Mouse (Mus musculus): ENCODE results near the gene Nfix.

Nfix gene

DNA sequence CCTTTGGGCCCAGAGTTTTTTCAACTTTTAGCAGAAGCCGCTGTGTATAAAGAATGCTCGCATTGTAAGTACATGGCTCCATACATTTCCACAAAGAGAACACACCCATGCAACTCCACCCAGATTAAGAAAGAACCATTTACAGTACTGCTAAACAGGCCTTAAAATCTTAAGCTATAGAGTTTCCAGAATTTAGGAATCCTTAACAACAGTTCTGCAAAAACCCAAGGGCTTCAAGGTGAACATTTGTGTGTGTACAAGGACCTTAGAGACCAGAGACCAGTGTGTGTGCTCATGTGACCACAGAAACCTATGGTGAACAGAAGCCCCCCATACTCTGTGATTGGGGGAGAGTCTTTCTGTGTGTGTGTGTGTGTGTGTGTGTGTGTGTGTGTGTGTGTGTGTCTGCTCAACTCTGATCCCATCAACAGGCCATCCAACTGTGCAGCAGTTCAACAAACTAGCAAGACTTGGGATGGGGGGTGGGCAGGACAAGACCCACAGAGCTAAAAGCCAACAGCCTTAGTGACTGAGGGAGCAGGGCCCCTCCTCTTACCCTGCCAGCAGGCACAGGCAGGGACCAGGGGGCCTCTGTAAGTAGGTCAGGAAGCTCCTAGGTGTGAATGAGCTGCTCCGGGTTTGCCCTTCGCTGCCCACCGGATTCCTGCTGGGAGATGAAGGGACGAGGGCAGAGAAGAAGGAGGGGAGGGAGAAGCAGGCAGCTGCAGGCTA lies 19.0 kb downstream of the Nfix start:
- no peak for DNase-seq

- peak in 1 of 2 experiments; percentile 43 for DNase-seq
Observed at GRCm38 (mm10) chr8:84780225-84780555, 20.0 kb downstream of the Nfix start.

DNA sequence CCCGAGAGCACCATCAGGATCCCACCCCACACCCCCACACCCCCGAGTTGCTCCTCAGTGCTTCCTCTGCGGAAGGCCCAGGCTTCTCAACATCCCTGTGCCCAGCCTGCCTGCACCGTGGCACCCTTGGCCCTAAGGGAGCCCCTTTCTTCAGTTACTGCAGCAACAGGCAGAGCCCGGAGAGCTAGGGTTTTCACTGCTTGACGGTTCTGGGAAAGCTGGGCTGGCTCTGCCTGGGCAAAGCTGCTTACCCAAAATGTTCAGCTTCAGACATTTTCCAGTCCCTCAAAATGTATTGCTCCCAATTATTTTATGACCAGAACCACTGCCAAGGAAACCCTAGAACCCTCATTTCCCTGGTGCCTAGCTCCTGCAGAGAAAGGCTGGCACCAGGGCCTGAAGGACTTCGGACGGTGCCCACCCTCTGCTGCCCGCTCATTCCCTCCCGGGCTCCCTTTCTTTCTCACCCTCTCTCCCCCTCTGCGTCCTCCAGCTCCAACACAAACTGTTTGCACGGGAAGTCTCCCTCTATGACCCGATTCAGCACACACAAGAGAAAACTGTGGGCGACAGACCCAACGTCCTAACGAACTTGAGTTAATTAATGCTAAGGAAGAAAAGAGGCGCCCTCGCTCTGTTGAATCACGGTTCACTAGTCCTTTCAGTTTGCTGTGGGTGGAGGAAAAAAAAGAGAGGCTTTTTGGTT lies 20.5 kb downstream of the Nfix start:
- peak in 1 of 2 experiments; percentile 46 for DNase-seq

DNA sequence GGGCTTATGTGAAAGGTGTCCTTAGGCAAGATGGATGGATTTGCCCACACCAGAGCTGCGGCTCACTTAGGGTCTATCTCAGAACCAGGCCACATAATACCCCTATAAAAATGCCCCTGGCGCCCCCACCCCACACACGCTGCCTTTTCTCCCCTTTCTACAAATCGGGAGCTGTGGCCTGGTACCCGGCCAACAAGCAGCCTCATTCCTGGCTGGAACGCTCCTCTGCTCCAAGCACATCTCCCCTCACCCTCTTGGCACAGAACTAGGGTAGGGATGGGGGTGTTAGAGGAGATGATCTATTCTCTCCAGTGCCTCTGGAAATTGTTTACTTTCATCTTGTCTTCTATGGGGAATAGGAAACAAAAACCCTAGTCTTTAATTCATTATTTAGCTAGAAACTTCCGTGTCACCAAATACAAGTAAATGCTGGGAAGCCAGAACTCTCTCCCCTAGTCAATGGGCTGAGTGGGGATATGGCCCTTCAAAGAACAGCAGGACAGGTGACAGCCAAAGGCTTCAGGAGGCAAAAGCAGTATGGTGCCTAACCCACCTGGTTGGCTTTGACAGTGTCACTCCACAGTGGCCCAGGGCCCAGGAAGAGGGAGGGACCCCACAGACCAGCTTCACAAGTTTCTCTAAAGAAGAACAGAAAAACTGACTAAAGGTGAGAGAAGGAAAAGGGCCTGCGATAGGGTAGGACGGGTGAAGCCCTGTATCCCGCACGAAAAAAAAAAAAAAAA lies 21.3 kb downstream of the Nfix start:
- DNase-seq = peak; percentile 27 to 37

- peak; percentile 25 to 41 for DNase-seq
Observed at GRCm38 (mm10) chr8:84777899-84778637, 22.1 kb downstream of the Nfix start.

DNA sequence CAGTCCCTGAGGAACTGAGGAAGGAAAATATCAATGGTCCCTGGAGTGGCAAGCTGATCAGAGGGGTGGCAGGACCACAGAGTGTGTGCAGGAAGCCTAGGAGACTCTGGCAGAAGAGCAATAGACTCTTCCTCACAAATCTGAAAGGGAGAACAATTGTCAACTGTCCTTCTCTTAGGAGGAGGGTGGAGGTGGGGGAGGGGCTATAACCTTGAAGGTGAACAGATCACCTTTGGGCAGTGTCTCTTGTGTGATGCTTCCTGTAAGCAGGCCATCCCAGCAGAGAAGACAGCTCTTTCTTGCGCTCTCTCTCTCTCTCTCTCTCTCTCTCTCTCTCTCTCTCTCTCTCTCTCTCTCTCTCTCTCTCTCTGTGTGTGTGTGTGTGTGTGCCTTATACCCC lies 23.6 kb downstream of the Nfix start:
- no peak for DNase-seq

DNA sequence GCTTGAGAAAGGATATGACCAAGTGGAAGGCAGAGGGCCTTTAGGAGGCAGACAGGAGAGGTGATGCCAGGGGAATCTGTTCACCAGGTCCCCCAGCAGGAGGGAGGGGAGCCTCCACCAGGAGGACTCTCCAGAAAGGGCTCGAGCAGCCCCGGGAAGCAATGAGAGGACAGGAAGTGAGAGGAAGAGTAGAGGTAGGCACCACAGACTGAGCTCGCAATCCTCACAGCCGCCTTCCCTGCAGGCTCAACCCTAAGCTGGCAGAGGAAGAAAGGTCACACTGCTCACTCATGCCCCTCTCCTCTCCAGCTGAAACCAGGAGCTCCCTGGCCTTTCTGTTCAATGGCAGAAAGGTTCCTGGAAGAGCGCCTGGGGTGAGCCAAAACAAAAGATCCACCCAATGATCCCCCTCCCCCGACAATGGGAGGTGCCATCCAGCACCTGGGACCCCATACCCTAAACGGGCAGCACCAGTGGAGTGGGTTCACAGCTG lies 24.5 kb downstream of the Nfix start:
- DNase-seq = peak in 1 of 2 experiments; percentile 30

GRCm38 (mm10) chr8:84775105-84775591 lies 25.0 kb downstream of the Nfix start:
- peak in 1 of 2 experiments; percentile 38 for DNase-seq

GRCm38 (mm10) chr8:84774473-84774911 lies 25.7 kb downstream of the Nfix start:
- DNase-seq = peak in 1 of 2 experiments; percentile 57

- DNase-seq = peak; percentile 81 to 85
Observed at GRCm38 (mm10) chr8:84773833-84774232, 26.3 kb downstream of the Nfix start.

GRCm38 (mm10) chr8:84773304-84773703 lies 26.8 kb downstream of the Nfix start:
- peak; percentile 62 to 65 for DNase-seq

DNA sequence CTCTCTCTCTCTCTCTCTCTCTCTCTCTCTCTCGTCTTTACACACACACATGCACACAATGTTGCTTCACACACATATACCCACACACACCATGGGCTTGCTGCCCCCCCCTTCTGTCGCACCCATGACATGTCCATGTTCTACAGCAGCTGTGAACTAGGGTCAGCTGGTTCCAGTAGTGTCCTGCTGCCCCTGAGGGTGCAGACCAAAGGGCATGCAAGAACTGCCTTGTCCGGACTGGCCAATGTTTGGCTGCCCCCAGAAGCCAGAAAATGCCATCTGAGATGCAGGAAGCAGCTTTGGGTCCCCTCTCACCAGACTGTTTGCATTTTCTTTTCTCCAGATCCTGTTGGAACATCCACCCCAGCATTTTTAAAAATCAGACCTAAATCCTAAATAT lies 27.5 kb downstream of the Nfix start:
- peak; percentile 47 to 61 for DNase-seq

GRCm38 (mm10) chr8:84771941-84772378 lies 28.2 kb downstream of the Nfix start:
- DNase-seq = peak; percentile 86 to 89

- DNase-seq = peak in 1 of 2 experiments; percentile 30
Observed at GRCm38 (mm10) chr8:84771000-84771687, 29.0 kb downstream of the Nfix start.

DNA sequence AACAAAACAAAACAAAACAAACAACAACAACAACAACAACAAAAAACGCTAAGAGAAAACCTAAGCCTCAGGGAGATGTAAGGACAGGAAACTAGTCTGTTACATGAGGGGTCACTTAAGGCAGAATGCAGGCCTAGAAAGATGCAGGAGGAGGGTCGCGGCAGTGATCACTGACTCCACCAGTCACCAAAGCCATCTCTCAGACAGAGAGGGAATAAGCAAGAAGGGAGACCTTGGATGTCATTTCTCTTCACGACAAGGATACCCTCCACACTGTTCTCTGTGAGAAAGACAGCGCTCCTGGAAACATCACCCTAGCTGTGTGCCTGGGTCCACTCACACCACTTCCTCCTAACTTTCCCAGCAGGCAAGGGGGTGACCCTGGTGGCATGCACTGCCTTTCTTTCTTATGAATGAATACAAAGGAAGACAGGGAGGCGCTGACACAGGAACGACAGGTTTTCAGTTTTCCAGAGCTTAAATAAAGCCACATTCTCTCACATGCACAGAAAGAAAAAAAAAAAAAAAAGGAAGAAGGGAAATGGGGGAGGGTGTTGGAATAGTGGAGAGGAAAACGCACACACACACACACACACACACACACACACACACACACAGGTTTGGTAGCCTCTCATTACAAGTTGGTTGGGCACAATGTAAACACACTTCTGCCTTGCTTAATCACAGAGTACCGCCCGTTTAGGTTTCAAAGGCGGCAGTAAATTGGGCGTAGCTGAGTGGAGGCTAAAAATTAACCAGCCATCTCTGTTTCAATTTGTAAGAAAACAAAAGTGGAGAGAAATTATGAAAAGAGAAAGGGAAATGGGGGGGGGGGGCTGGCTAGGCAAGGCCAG lies 29.8 kb downstream of the Nfix start:
- peak in 1 of 2 experiments; percentile 32 for DNase-seq

DNA sequence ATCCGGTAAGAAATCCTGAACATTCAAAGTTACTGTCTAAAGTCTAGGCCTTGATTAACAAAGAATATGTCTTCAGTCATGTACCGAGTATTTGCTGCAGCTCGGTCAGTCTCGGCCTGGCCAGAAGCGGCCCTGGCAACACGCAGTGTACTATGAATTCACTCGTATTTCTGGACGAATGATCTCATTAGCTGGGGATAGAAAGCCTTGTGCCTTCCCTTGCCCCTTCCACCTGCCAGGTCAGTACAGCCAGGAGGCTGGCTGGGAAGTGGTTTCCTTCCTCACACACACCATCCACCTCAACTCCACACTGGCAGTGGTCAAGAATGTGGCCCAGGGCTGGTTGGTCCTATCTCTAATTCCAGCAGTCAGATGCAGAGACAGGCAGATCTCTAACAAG lies 30.8 kb downstream of the Nfix start:
- peak; percentile 76 to 79 for DNase-seq

DNA sequence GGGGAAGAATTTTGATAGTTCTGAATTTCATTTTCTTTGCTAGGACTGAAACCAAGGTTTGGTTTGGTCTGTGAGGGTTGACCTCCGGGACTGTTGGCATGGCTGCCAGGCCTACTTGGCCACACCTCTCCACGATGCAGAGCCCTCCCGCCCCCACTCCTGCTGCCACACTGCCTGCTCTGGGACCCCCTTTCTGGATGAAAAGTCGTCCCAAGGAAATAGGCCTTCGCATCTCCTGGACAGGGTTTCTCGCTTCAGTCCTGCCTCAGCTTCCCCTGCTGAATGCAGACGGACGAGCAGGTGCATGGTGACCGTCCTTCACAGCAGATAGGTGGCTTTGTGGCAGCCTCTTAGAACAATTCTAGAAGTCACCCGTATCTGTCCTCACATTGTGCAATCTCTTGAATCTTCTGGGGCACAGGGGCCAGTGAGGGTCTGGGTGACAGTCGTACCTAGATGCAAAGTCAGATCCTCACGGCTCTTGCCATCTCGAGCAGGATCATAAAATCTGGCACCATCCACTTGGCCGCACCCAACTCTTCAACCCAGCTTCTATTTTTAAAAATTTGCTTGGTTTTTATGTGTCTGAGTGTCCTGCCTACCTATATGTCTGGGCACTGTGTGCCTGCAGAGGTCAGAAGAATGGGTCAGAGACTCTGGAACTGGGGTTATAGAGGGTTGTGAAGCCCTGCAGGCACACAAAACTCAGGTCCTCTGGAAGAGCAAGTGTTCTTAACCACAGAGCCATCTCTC lies 31.6 kb downstream of the Nfix start:
- peak; percentile 46 to 51 for DNase-seq

DNA sequence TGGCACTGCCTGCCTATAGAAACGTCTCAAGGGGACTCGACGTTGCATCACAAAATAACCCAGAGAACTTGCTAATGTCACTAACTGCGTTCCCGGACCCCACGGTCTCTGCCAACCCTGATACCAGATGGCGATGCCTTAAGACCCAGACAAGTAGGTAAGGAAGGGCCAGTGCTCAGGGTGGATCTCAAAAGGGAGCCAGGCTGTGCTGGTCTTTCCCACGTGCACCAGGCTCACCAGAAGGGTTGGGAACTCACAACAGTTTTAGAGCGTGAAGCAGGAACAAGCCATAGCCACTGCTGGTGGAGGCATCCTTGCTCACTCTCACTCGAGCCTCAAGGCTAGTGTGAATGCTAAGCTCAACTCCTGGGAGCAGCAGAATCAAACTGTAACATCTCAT lies 32.9 kb downstream of the Nfix start:
- peak; percentile 19 to 46 for DNase-seq

DNA sequence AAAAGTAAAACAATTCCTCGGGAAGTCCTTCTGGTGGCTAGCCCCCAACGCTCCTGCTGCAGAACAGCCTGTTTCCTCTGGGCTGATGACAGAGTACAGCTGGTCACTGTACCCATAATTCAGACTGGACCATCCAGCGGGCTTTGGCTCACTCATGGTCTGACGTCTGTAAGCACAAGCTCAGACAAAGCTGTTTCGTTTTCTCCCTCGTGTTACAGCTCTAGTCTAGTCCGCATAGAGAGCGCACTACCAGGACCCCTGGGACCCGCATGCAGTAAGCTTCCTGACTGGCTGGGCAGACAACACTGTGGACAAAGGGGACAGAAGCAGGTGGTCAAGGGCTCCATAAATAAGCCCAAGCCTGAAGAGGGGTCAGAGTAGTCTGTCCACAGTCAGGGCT lies 33.7 kb downstream of the Nfix start:
- DNase-seq = peak in 1 of 2 experiments; percentile 14

DNA sequence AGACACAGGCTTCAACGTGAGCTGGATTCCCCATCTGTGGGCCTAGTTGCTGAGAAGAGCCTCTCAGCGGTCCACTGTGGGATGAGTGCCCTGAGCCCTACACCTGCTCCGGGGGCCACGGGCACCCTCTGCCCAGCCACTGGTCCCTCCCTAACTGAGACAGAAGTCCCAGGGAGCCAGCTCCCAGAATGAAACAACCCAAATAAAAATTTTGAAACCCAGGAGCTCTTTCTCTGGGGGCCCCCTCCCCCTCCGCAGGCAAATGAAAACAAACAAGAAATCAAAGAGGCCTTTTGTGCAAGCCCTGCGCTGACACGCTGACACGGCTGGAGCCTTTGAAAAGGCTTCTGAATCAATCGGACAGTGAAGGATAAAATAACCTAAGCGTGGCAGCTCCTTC lies 34.5 kb downstream of the Nfix start:
- peak; percentile 38 to 48 for DNase-seq

Measured in cerebellum, postnatal 36 days (tissue).